Mouse (Mus musculus) MEL (cell line): Measurements from ENCODE around the gene Ggct. TPM values are rescaled to one million over a fixed set of nuclear protein-coding genes. Genes with fewer than 3 reads are reported as not detected.

Experiments used
- DNase-seq: peaks from one replicate; pipeline ENCODE4 v3.0.0; 2011; ENCODE audit warnings: low read depth, low spot score
- H3K27ac ChIP-seq: 2 replicates; pipeline ENCODE4 v1.5.1; 2012; ENCODE audit warnings: low read depth, mild to moderate bottlenecking, control low read depth, low read length, moderate library complexity; ENCODE audit not compliant: control insufficient read depth
- H3K27me3 ChIP-seq, 2 experiments: fragments of 150-350 bp in 1 of 2; sonication (generic) in 1 of 2; 2 replicates each; pipeline ENCODE4 v1.6.1; 2012; ENCODE audit warnings: low read length in 2 of 2, mild to moderate bottlenecking in 2 of 2, improper control_type of control experiment in 1 of 2, moderate library complexity in 1 of 2; ENCODE audit not compliant: insufficient read depth in 2 of 2, control insufficient read depth in 1 of 2
- H3K36me3 ChIP-seq, 2 experiments: 2 replicates each; pipeline ENCODE4 v1.6.1; 2012 to 2014; ENCODE audit warnings: low read length in 2 of 2, improper control_type of control experiment in 1 of 2, inconsistent platforms in 1 of 2, mild to moderate bottlenecking in 1 of 2; ENCODE audit not compliant: insufficient read depth in 2 of 2, control insufficient read depth in 1 of 2
- H3K4me1 ChIP-seq, 2 experiments: fragments of 150-350 bp in 1 of 2; sonication (generic) in 1 of 2; 2 replicates each; pipeline ENCODE4 v1.6.1; 2012; ENCODE audit warnings: low read length in 2 of 2, improper control_type of control experiment in 1 of 2, mild to moderate bottlenecking in 1 of 2; ENCODE audit not compliant: insufficient read depth in 2 of 2, control insufficient read depth in 1 of 2
- H3K4me3 ChIP-seq, 2 experiments: fragments of 150-350 bp in 1 of 2; sonication (generic) in 1 of 2; 2 replicates each; pipeline ENCODE4 v1.5.1; 2012; ENCODE audit warnings: low read depth in 2 of 2, low read length in 2 of 2, mild to moderate bottlenecking in 2 of 2, moderate library complexity in 2 of 2, control low read depth in 1 of 2, improper control_type of control experiment in 1 of 2; ENCODE audit not compliant: control insufficient read depth in 1 of 2, insufficient read depth in 1 of 2
- H3K79me2 ChIP-seq: 2 replicates; pipeline ENCODE4 v1.6.1; 2012; ENCODE audit warnings: mild to moderate bottlenecking, low read length, moderate library complexity; ENCODE audit not compliant: control insufficient read depth, poor library complexity, insufficient read depth
- H3K9ac ChIP-seq: 2 replicates; pipeline ENCODE4 v1.6.1; 2012; ENCODE audit warnings: low read depth, mild to moderate bottlenecking, control low read depth, low read length, moderate library complexity; ENCODE audit not compliant: control insufficient read depth, poor library complexity, severe bottlenecking
- H3K9me3 ChIP-seq: fragments of 150-350 bp; sonication (generic); replicated peaks from 2 replicates; pipeline ENCODE4 v1.6.1; 2012; ENCODE audit warnings: mild to moderate bottlenecking, low read length, improper control_type of control experiment, moderate library complexity; ENCODE audit not compliant: insufficient read depth
- CHD1 ChIP-seq: IDR thresholded peaks from 2 replicates; pipeline ENCODE4 v1.6.1; 2012; ENCODE audit warnings: low read depth, mild to moderate bottlenecking, inconsistent platforms, low read length, improper control_type of control experiment
- CTCF ChIP-seq, 3 experiments: IDR thresholded peaks in 2 of 3; conservative IDR thresholded peaks in 1 of 3; 2 replicates each; pipeline ENCODE4 v1.5.1; 2011 to 2012; ENCODE audit warnings: low read length in 3 of 3, low read depth in 2 of 3, mild to moderate bottlenecking in 2 of 3, improper control_type of control experiment in 1 of 3, inconsistent platforms in 1 of 3, mixed read lengths in 1 of 3, moderate library complexity in 1 of 3; ENCODE audit not compliant: control insufficient read depth in 1 of 3, insufficient read depth in 1 of 3, poor library complexity in 1 of 3, severe bottlenecking in 1 of 3
- ELF1 ChIP-seq: IDR thresholded peaks from 2 replicates; pipeline ENCODE4 v1.6.1; 2014; ENCODE audit warnings: low read depth, mild to moderate bottlenecking, inconsistent platforms, low read length, improper control_type of control experiment, moderate library complexity
- EP300 ChIP-seq, 2 experiments: IDR thresholded peaks; 2 replicates each; pipeline ENCODE4 v1.6.1; 2011; ENCODE audit warnings: improper control_type of control experiment in 2 of 2, low read length in 2 of 2, low read depth in 1 of 2, mild to moderate bottlenecking in 1 of 2
- ETS1 ChIP-seq: IDR thresholded peaks from 2 replicates; pipeline ENCODE4 v1.6.1; 2012; ENCODE audit warnings: low read depth, mild to moderate bottlenecking, inconsistent platforms, low read length, improper control_type of control experiment, moderate library complexity
- GABPA ChIP-seq: IDR thresholded peaks from 2 replicates; pipeline ENCODE4 v1.6.1; 2012; ENCODE audit warnings: low read depth, mild to moderate bottlenecking, inconsistent platforms, low read length, improper control_type of control experiment, moderate library complexity
- GATA1 ChIP-seq: IDR thresholded peaks from 2 replicates; pipeline ENCODE4 v1.6.1; 2011; ENCODE audit warnings: low read depth, low read length, improper control_type of control experiment
- HCFC1 ChIP-seq: IDR thresholded peaks from 2 replicates; pipeline ENCODE4 v1.6.1; 2012; ENCODE audit warnings: low read depth, mild to moderate bottlenecking, inconsistent platforms, low read length, improper control_type of control experiment, moderate library complexity
- JUND ChIP-seq: IDR thresholded peaks from 2 replicates; pipeline ENCODE4 v1.6.1; 2011; ENCODE audit warnings: low read depth, mild to moderate bottlenecking, improper control_type of control experiment, low read length
- KAT2A ChIP-seq: conservative IDR thresholded peaks from 2 replicates; pipeline ENCODE4 v1.6.1; 2012; ENCODE audit warnings: low read depth, low read length, improper control_type of control experiment, inconsistent platforms
- MAFK ChIP-seq: IDR thresholded peaks from 2 replicates; pipeline ENCODE4 v1.6.1; 2011; ENCODE audit warnings: low read depth, mild to moderate bottlenecking, low read length, improper control_type of control experiment, borderline replicate concordance
- MAZ ChIP-seq: IDR thresholded peaks from 2 replicates; pipeline ENCODE4 v1.6.1; 2012; ENCODE audit warnings: low read depth, mild to moderate bottlenecking, inconsistent platforms, low read length, improper control_type of control experiment
- MYB ChIP-seq: IDR thresholded peaks from 2 replicates; pipeline ENCODE4 v1.6.1; 2011; ENCODE audit warnings: mild to moderate bottlenecking, low read depth, low read length, improper control_type of control experiment
- MYC ChIP-seq: IDR thresholded peaks from 2 replicates; pipeline ENCODE4 v1.6.1; 2011; ENCODE audit warnings: low read depth, mild to moderate bottlenecking, low read length, improper control_type of control experiment, moderate library complexity
- NELFE ChIP-seq: IDR thresholded peaks from 2 replicates; pipeline ENCODE4 v1.6.1; 2011; ENCODE audit warnings: low read depth, low read length, improper control_type of control experiment
- NRF1 ChIP-seq: IDR thresholded peaks from 2 replicates; pipeline ENCODE4 v1.6.1; 2014; ENCODE audit warnings: low read depth, mild to moderate bottlenecking, inconsistent platforms, low read length, improper control_type of control experiment, moderate library complexity; ENCODE audit not compliant: poor library complexity, insufficient read depth, severe bottlenecking
- POLR2A ChIP-seq, 2 experiments: IDR thresholded peaks; 2 replicates each; pipeline ENCODE4 v1.6.1; 2011 to 2012; ENCODE audit warnings: low read length in 2 of 2, mild to moderate bottlenecking in 2 of 2, control low read depth in 1 of 2, improper control_type of control experiment in 1 of 2, low read depth in 1 of 2, moderate library complexity in 1 of 2; ENCODE audit not compliant: control insufficient read depth in 1 of 2, insufficient read depth in 1 of 2, poor library complexity in 1 of 2
- POLR2AphosphoS5 ChIP-seq: IDR thresholded peaks from 2 replicates; pipeline ENCODE4 v1.6.1; 2012; ENCODE audit warnings: low read depth, borderline replicate concordance, mild to moderate bottlenecking, inconsistent platforms, low read length, moderate library complexity, mixed read lengths
- RAD21 ChIP-seq: IDR thresholded peaks from 2 replicates; pipeline ENCODE4 v1.6.1; 2011; ENCODE audit warnings: mild to moderate bottlenecking, low read depth, low read length, improper control_type of control experiment
- SIN3A ChIP-seq: IDR thresholded peaks from 2 replicates; pipeline ENCODE4 v1.6.1; 2012; ENCODE audit warnings: low read length, improper control_type of control experiment, inconsistent platforms
- SMC3 ChIP-seq: IDR thresholded peaks from 2 replicates; pipeline ENCODE4 v1.6.1; 2011; ENCODE audit warnings: low read depth, low read length, improper control_type of control experiment
- TAL1 ChIP-seq: IDR thresholded peaks from 2 replicates; pipeline ENCODE4 v1.6.1; 2012; ENCODE audit warnings: mild to moderate bottlenecking, inconsistent platforms, low read length, moderate library complexity, mixed read lengths
- TBP ChIP-seq: IDR thresholded peaks from 2 replicates; pipeline ENCODE4 v1.8.0; 2011; ENCODE audit warnings: low read depth, low read length, improper control_type of control experiment
- USF2 ChIP-seq, 2 experiments: IDR thresholded peaks; 2 replicates each; pipeline ENCODE4 v1.6.1; 2011 to 2012; ENCODE audit warnings: improper control_type of control experiment in 2 of 2, low read length in 2 of 2, borderline replicate concordance in 1 of 2, inconsistent platforms in 1 of 2, low read depth in 1 of 2, mild to moderate bottlenecking in 1 of 2; ENCODE audit not compliant: insufficient read depth in 1 of 2
- ZC3H11A ChIP-seq: IDR thresholded peaks from 2 replicates; pipeline ENCODE4 v1.6.1; 2012; ENCODE audit warnings: low read depth, mild to moderate bottlenecking, inconsistent platforms, low read length, improper control_type of control experiment
- ZKSCAN1 ChIP-seq: IDR thresholded peaks from 2 replicates; pipeline ENCODE4 v1.6.1; 2012; ENCODE audit warnings: low read depth, mild to moderate bottlenecking, inconsistent platforms, low read length, improper control_type of control experiment, moderate library complexity
- ZMIZ1 ChIP-seq: IDR thresholded peaks from 2 replicates; pipeline ENCODE4 v1.6.1; 2012; ENCODE audit warnings: low read depth, mild to moderate bottlenecking, inconsistent platforms, low read length, improper control_type of control experiment, moderate library complexity
- ZNF384 ChIP-seq: IDR thresholded peaks from 2 replicates; pipeline ENCODE4 v1.6.1; 2012; ENCODE audit warnings: low read depth, mild to moderate bottlenecking, inconsistent platforms, low read length, improper control_type of control experiment
- polyA plus RNA-seq, 2 experiments: library from polyadenylated mRNA; stranded (reverse) in 1 of 2; unstranded in 1 of 2; fragments of >175 nt in 1 of 2; fragments of >200 nt in 1 of 2; gene quantifications; 2 replicates each; pipeline versions ENCODE4 v1.2.1 to v1.2.4; 2012; ENCODE audit warnings: low replicate concordance in 2 of 2, low read depth in 1 of 2; ENCODE audit not compliant: insufficient read length in 2 of 2, insufficient read depth in 1 of 2, missing spikeins in 1 of 2
- total RNA-seq: library from RNA; depleted of rRNA; stranded (reverse); fragments of 300-350 nt; gene quantifications from 2 replicates; pipeline ENCODE4 v1.2.3, GENCODE M21; 2012

Ggct gene
- total and polyA plus RNA-seq, 3 experiments = 23.7 to 41.6 TPM; not detected in 1

DNA sequence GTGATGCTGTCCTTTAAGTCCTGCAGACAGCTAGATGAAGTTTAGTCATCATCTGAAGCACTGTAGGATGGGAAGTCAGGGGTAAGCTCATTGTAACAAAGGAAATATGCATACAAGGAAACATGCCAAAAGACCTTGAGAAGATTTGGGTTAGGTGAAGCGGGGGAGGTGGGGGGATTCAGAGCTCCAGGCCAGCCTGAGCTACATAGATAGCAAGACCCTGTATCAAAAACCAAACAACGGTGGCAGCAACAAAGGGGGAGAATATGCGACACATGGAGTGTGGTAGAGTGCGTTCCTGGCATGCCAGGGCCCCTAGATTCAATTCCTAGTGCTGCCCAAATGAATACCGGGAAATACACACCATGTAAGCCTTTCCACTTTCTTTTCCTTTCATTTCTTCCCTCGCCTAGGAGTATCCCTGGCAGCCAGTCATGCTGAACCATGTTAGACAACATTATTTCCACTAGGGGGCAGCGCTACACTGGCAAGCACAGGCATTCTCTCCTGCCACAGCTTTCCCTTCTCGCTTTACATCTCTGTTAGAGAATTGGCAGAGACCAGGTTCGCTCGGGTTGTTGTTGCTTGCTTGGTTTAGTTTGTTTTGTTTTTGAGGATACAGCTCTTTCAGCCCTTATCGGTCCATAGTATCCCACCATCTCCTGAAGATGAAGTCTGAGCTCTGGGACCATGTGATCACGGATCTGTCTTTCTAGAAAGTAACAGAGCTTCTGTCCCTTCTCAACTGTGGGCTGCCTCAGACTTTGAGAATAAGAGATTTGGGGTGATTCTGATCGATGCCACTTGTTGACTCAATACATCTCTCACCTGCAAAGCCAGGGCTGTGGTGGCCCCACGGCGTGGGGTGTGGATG, 24.2 kb upstream of the Ggct start:
- peak; percentile 86 for DNase-seq
- Histone ChIP-seq H3K4me3 (peak overlapping the region; percentile 17 to 35), H3K9me3 (no peaks in the 10 kb centered on the region), H3K79me2 (no peaks in the 10 kb centered on the region), H3K36me3 (peaks cover 0 to 2% of the 10 kb centered on the region in 2 experiments; a peak in 1 of 4 replicates), H3K4me1 (peaks cover 0 to 3% of the 10 kb centered on the region in 2 experiments; a peak in 1 of 4 replicates), H3K27me3 (no peaks in the 10 kb centered on the region), H3K9ac (peak overlapping the region; percentile 31), H3K27ac (no peak overlapping the region)
- TF ChIP-seq MAFK (no peak), GATA1 (no peak), EP300 (IDR thresholded peaks at IDR 0.05; ENCODE audit: low read depth in 1 of 2, low read length in 2 of 2) (no peak), MAZ (no peak), TAL1 (no peak), MYB (no peak), KAT2A (no peak), ZNF384 (no peak), ZC3H11A (peak; percentile 74), JUND (no peak), NRF1 (no peak), TBP (no peak), CHD1 (no peak), ETS1 (no peak), USF2 (IDR thresholded peaks at IDR 0.05; ENCODE audit: borderline replicate concordance in 1 of 2, insufficient read depth in 1 of 2, low read depth in 1 of 2, low read length in 2 of 2) (no peak), ELF1 (no peak), ZMIZ1 (no peak), MYC (no peak), POLR2AphosphoS5 (no peak), RAD21 (peak; percentile 89), NELFE (no peak), SIN3A (peak; percentile 51; the same call in 1 of the 2 replicates), POLR2A (IDR thresholded peaks at IDR 0.05; ENCODE audit: control insufficient read depth in 1 of 2, insufficient read depth in 1 of 2, low read depth in 1 of 2, low read length in 2 of 2, poor library complexity in 1 of 2) (no peak), HCFC1 (no peak), ZKSCAN1 (no peak), GABPA (no peak), CTCF (IDR thresholded peaks at IDR 0.05 in 2 of 3, conservative IDR thresholded peaks at IDR 0.05 in 1 of 3; ENCODE audit: control insufficient read depth in 1 of 3, insufficient read depth in 1 of 3, low read depth in 2 of 3, low read length in 3 of 3, poor library complexity in 1 of 3, severe bottlenecking in 1 of 3) (peak; percentile 81 to 88 (median 83)), SMC3 (peak; percentile 89)
